Mouse (Mus musculus) erythroblast, embryonic 14.5 days (primary cell): ENCODE data around the gene Ap2b1. TPM values are rescaled to one million over a fixed set of nuclear protein-coding genes. Genes with fewer than 3 reads are reported as not detected.
"Not testable (repeated sequence)": the region's sequence is repeated elsewhere in the genome, so short reads cannot be mapped to it uniquely, and the experiment has no call there.

Source experiments
- H3K27me3 ChIP-seq: 2 replicates; pipeline ENCODE4 v1.6.1; 2012; ENCODE audit warnings: inconsistent platforms; ENCODE audit not compliant: control insufficient read depth
- H3K36me3 ChIP-seq: 2 replicates; pipeline ENCODE4 v1.6.1; 2012; ENCODE audit warnings: mild to moderate bottlenecking, inconsistent platforms; ENCODE audit not compliant: control insufficient read depth
- H3K4me1 ChIP-seq: 2 replicates; pipeline ENCODE4 v1.6.1; 2012; ENCODE audit warnings: inconsistent platforms; ENCODE audit not compliant: control insufficient read depth
- H3K4me3 ChIP-seq: replicated peaks from 2 replicates; pipeline ENCODE3; 2012; ENCODE audit warnings: moderate library complexity, mild to moderate bottlenecking, inconsistent platforms
- H3K9me3 ChIP-seq: 2 replicates; pipeline ENCODE4 v1.6.1; 2012; ENCODE audit warnings: low read length, inconsistent platforms, mixed read lengths; ENCODE audit not compliant: control insufficient read depth
- GATA1 ChIP-seq: IDR thresholded peaks from 2 replicates; pipeline ENCODE4 v1.6.1; 2012; ENCODE audit warnings: low read length, inconsistent platforms, mixed read lengths
- TAL1 ChIP-seq: IDR thresholded peaks from 3 replicates; pipeline ENCODE4 v1.6.1; 2012; ENCODE audit warnings: low read length, inconsistent platforms, mixed read lengths
- polyA plus RNA-seq: library from polyadenylated mRNA; stranded (reverse); fragments of >175 nt; gene quantifications from 2 replicates; pipeline ENCODE4 v1.2.3, GENCODE M21; 2012

The Ap2b1 gene
- polyA plus RNA-seq: 1.3 and 1.5 TPM in 2 replicates

DNA sequence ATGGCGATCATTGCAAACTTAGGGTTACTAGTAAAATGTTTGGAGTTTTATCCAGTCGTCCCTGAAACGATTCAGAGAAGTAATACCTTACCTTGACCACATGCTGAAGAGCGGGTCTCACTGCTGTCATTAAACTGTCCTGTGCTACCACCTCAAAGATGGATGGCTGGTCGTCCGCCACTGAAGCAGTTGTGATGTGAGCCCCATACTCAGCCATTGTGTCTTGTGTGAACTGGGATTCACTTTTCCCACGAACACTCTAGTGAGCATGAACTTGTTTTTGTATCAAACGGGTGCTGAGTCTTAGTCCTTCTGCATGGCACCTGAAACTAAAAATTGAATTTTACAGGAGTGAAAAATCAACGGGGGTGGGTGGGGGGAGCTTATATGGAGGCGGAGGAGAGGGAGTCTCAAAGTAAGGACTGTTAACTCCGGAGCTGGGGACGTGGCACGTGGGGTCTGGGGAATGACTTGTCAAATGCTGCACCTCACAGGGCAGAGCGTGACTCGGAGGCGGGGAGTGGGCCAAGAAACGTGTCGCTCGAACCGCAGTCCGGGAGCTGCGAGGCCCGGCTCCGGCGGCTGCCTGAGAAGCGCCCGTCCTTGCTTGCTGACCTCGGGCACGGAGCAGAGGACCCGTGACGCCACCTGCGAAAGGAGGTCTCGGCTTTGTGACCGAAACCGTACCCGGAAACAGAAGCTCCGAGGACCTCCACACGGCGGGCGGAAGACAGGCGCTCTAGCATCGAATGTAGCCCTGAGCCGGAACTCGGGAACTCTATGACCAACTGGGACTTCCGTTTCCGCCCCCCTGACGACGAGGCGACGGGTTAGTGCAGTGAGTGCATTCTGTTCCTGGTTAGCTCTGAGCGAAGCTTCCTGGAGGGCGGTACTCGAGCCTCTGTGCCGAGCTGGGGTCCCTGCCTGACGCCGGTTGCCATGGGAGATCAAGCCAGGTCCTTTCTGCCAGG lies at the start of gene Ap2b1:
Ap2b1 (plus strand) TSS at position 800 of the 971 bp plus-strand sequence.
- H3K4me3 ChIP-seq: peak within 1 kb of the TSS; percentile 95
- H3K27me3 ChIP-seq: no peaks in the 10 kb centered on the region
- no peak for TF ChIP-seq TAL1
- TF ChIP-seq GATA1: no peak
- peaks cover 86% of the 10 kb centered on the region for H3K4me1 ChIP-seq
- H3K9me3 ChIP-seq: no peaks in the 10 kb centered on the region
- H3K36me3 ChIP-seq: peaks cover 61% of the 10 kb centered on the region

DNA sequence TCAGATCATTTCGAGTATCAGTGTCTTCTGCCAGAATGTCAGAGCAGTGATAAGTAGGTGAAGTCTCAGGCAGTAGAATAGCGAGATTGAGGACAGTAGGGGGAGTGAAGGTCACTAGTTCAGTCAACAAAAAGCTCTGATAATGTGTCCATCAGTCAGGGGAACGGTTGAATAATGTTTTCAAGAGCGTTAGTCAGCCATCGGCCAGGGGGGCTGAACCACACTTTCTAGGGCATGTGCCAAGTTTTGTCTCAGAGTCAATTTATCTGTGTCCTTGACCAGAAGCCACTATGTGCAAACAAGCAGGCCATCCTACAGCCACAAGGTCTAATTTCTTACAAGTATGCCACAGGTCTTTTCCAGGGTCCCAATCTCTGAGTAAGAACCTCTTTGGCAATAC lies 41.6 kb upstream of the Ap2b1 start:
- peaks cover 59% of the 10 kb centered on the region for H3K36me3 ChIP-seq

DNA sequence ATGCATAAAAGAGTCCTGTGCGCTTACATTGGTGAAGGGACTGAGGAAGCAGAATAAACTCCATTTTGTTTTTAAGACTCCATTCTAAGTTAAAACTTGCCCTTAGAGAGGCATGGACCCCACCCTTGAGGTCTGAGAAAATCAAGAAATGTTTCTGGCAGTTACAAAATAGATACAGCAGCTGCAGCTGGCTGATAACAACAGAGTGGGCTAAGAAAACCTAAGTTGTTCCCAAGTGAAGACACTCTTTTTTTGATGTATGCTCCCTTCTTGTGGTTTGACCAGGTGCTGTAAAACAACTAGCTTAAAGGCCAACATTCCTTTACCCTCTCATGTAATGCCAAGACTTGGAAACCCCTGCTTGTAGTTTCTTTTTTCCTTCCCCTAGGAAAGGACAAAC lies 36.2 kb upstream of the Ap2b1 start:
- Histone ChIP-seq H3K27me3 (no peaks in the 10 kb centered on the region), H3K36me3 (peaks cover 37% of the 10 kb centered on the region), H3K4me3 (peak overlapping the region; percentile 36), H3K4me1 (peaks cover 36% of the 10 kb centered on the region), H3K9me3 (no peaks in the 10 kb centered on the region)
- TF ChIP-seq GATA1 (peak; percentile 48; the same call in 1 of the 2 replicates), TAL1 (peak; percentile 77)

More for the DNA sequence above, 41.6 kb upstream of the Ap2b1 start:
- H3K27me3 ChIP-seq, H3K9me3 ChIP-seq, H3K4me3 ChIP-seq: not testable (repeated sequence)
- H3K4me1 ChIP-seq: peaks cover 11% of the 10 kb centered on the region

DNA sequence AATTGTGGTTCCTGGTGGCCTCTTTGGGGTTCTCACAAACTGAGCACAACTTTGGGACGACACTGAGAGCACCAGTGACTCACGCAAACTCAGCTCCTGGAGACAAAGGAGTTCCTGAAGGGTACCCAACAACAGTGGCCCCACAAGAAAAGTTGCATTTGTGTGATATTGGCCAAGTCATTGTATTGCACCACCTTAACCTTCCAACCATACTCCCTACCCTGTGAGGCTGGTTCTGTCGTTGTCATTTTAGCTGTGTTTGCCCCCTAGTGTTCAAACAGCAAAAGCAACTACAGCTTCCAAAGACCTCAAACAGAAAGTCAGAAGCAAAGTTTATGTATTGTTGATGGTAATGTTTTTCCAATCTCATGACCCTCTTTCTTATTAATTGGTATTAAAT lies 35.7 kb upstream of the Ap2b1 start:
- Histone ChIP-seq H3K9me3 (no peaks in the 10 kb centered on the region), H3K4me1 (peaks cover 38% of the 10 kb centered on the region), H3K4me3 (peak overlapping the region; percentile 36), H3K36me3 (peaks cover 36% of the 10 kb centered on the region), H3K27me3 (no peaks in the 10 kb centered on the region)
- TF ChIP-seq TAL1: no peak
- TF ChIP-seq GATA1: no peak

DNA sequence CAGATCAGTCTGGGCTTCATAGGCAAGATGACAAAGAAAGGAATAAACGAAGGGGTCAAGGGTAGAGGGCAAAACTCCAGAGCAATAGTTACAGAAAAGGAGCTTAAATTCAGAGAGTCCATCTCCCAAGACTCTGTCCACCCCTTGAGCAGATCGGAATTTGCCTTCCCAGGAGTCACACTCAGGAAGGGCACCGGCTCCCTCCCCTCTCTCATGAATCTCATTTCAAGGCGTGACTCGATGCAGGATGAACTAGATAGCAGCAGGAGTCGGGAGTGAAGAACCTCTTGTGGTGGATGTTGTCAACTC lies 28.0 kb upstream of the Ap2b1 start:
- peaks cover 52% of the 10 kb centered on the region for H3K4me1 ChIP-seq
- H3K9me3 ChIP-seq: no peaks in the 10 kb centered on the region
- TF ChIP-seq GATA1: no peak
- no peak for TF ChIP-seq TAL1
- peaks cover 28% of the 10 kb centered on the region for H3K36me3 ChIP-seq
- H3K27me3 ChIP-seq: peaks cover 18% of the 10 kb centered on the region
- peak overlapping the region; percentile 71 for H3K4me3 ChIP-seq

DNA sequence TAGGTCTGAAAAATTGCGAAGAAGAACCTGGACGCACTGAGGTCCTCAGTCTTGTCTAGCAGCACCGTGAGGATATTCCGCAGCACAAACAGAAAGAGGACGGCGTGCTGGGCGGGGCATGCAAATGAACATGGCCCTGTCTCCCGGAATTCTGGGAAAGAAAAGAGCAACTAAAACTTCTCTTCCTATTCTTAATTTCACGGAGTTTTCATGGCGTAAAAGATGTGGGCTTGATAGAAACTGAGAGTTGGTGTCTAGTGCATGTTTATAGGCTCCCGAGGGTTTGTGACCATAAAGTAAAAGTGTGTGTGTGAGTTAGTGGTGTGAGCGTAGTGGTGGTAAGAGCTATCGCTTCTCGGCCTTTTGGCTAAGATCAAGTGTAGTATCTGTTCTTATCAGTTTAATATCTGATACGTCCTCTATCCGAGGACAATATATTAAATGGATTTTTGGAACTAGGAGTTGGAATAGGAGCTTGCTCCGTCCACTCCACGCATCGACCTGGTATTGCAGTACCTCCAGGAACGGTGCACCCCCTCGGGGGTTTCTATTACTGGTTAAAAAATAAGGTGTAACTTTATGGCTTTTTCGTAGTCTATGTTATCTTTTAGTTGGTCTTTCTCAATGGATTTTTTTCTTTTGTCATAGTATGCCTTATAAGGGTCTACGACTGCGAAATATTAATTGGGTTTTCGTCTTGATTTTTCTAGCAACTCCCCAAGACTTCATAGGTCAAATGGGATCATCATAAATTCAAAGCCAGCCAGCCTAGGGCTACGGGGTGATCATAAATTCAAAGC lies 27.5 kb upstream of the Ap2b1 start:
- Histone ChIP-seq H3K36me3 (peaks cover 34% of the 10 kb centered on the region), H3K27me3 (peaks cover 24% of the 10 kb centered on the region), H3K9me3 (no peaks in the 10 kb centered on the region), H3K4me1 (peaks cover 57% of the 10 kb centered on the region), H3K4me3 (peak overlapping the region; percentile 71)
- TF ChIP-seq GATA1: no peak
- no peak for TF ChIP-seq TAL1

DNA sequence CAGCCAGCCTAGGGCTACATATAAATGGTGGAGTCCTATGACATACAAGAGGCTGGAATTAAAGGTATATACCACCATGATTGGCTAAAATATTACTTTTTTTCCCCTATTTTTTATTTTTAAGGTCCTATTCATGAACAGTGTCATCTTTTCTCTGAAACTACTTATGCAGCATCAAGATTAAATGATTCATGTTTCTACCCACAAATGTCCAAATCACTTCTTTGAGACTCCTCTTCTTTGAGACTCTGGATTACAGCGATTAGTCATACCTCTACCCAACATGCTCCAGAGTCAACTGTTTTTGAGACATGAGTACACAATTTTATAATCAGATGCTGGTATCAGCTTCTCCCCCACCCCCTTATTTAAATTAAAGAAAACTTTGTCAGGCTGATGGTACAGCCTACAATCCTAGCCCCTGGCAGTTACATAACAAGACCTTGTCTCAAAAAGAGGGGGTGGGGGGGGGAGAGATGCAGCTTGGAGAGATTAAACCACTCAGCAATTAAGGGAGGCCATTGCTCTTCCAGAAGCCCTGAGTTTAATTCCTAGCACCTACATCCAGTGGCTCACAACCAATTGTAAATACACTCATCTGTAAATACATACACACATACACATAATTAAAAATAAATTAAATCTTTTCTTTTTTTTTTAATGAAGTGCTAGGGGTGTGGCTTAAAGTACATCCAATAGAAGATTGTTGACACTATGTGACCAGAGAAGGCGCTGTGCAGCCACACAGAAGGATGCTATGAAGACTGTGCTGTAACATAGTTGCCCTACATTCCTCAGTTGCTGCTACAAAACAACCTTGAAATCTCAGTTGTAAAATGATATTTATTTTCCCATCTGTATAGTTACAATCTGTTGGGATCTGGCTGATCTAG lies 26.6 kb upstream of the Ap2b1 start:
- peak overlapping the region; percentile 71 for H3K4me3 ChIP-seq
- TF ChIP-seq TAL1: no peak
- H3K4me1 ChIP-seq: peaks cover 56% of the 10 kb centered on the region
- peaks cover 42% of the 10 kb centered on the region for H3K36me3 ChIP-seq
- no peaks in the 10 kb centered on the region for H3K9me3 ChIP-seq
- H3K27me3 ChIP-seq: peaks cover 32% of the 10 kb centered on the region

DNA sequence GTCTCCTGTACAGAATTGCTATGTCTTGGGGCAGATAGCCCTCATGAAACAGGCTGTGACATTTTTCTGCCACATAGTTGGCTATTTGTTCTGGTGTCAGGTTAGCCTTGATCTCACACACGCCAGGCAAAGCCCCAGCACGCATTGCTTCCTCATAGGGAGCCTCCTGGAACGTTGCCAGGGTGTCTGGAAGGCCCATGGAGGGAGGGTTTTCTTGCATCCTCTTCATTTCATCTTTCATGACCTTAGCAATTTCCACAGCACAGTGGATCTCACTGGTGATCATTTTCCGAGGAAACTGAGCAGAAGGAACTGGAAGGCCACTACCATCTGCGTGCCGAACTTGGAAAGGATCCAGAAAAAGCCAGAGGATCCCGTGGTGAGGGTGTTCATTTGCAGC lies 22.6 kb upstream of the Ap2b1 start:
- Histone ChIP-seq H3K27me3 (peaks cover 65% of the 10 kb centered on the region), H3K9me3 (no peaks in the 10 kb centered on the region), H3K4me1 (peaks cover 58% of the 10 kb centered on the region), H3K4me3 (no peak overlapping the region), H3K36me3 (peaks cover 83% of the 10 kb centered on the region)
- TF ChIP-seq TAL1 (no peak), GATA1 (no peak)
